Mouse (Mus musculus) cerebellum, postnatal 14 days (tissue): ENCODE results near the gene Rita1.

Experiments
- DNase-seq, 2 experiments: peaks; one replicate each; pipeline ENCODE4 v3.0.0; 2021; ENCODE audit warnings: mixed read lengths in 2 of 2

Rita1 gene

GRCm38 (mm10) chr5:120600946-120601668 is 11.3 kb downstream of the Rita1 start:
- DNase-seq = no peak

GRCm38 (mm10) chr5:120599625-120600024 is 12.8 kb downstream of the Rita1 start:
- DNase-seq = no peak

- DNase-seq = no peak
Measured at GRCm38 (mm10) chr5:120594485-120594884, 17.9 kb downstream of the Rita1 start.

- peak; percentile 72 to 83 for DNase-seq
Measured at GRCm38 (mm10) chr5:120592141-120592540, 20.2 kb downstream of the Rita1 start.

GRCm38 (mm10) chr5:120590356-120591010 is 21.9 kb downstream of the Rita1 start:
- peak in 1 of 2 experiments; percentile 74 for DNase-seq

GRCm38 (mm10) chr5:120588569-120589094 is 23.8 kb downstream of the Rita1 start, which contains the start of the genes Tpcn1 and Iqcd:
TSS of gene Tpcn1 (minus strand) at chr5:120588673.
TSS of gene Iqcd (plus strand) at chr5:120589016.
- peak; percentile 99 to 100 for DNase-seq

- no peak for DNase-seq
Measured at GRCm38 (mm10) chr5:120587940-120588568, 24.3 kb downstream of the Rita1 start.

- DNase-seq = no peak
Measured at GRCm38 (mm10) chr5:120587616-120587926, 24.8 kb downstream of the Rita1 start.

- DNase-seq = peak; percentile 36 to 53
Measured at GRCm38 (mm10) chr5:120586741-120587615, 25.4 kb downstream of the Rita1 start.

GRCm38 (mm10) chr5:120584968-120585367 is 27.4 kb downstream of the Rita1 start:
- no peak for DNase-seq

GRCm38 (mm10) chr5:120583511-120583910 is 28.9 kb downstream of the Rita1 start:
- DNase-seq = no peak

GRCm38 (mm10) chr5:120582002-120582401 is 30.4 kb downstream of the Rita1 start:
- DNase-seq = no peak

GRCm38 (mm10) chr5:120579898-120580626 is 32.3 kb downstream of the Rita1 start:
- DNase-seq = peak in 1 of 2 experiments; percentile 66

GRCm38 (mm10) chr5:120579211-120579897 is 33.0 kb downstream of the Rita1 start:
- peak in 1 of 2 experiments; percentile 66 for DNase-seq

GRCm38 (mm10) chr5:120578504-120579081 is 33.8 kb downstream of the Rita1 start:
- DNase-seq = peak; percentile 54 to 71

- DNase-seq = peak; percentile 38 to 49
Measured at GRCm38 (mm10) chr5:120577935-120578441, 34.4 kb downstream of the Rita1 start.

GRCm38 (mm10) chr5:120576781-120577301 is 35.5 kb downstream of the Rita1 start:
- DNase-seq = peak in 1 of 2 experiments; percentile 56

- peak; percentile 58 to 76 for DNase-seq
Measured at GRCm38 (mm10) chr5:120574469-120575063, 37.8 kb downstream of the Rita1 start.

- peak in 1 of 2 experiments; percentile 42 for DNase-seq
Measured at GRCm38 (mm10) chr5:120571056-120571740, 41.2 kb downstream of the Rita1 start.
